Mouse (Mus musculus) heart, embryonic 14.5 days (tissue): ENCODE results near the gene Zbtb4. TPM values are rescaled to one million over a fixed set of nuclear protein-coding genes. Genes with fewer than 3 reads are reported as not detected.

ENCODE experiments used
- ATAC-seq: fragments of 200-750 bp; cut with Nextera tagmentation; 2 replicates; pipeline ENCODE4 v1.8.0; 2017; ENCODE audit warnings: low read depth, moderate TSS enrichment; ENCODE audit not compliant: insufficient number of reproducible peaks, insufficient read depth, low FRiP score
- H3K27ac ChIP-seq, 2 experiments: fragments of 200-500 bp in 1 of 2; fragments of 300-500 bp in 1 of 2; sonication (generic) in 1 of 2; replicated peaks in 1 of 2; 2 replicates each; pipeline ENCODE4 v1.5.1; 2012 to 2014; ENCODE audit warnings: low read depth in 2 of 2, low read length in 2 of 2, control low read depth in 1 of 2, mild to moderate bottlenecking in 1 of 2, mixed read lengths in 1 of 2; ENCODE audit not compliant: control insufficient read depth in 1 of 2, insufficient read depth in 1 of 2
- H3K27me3 ChIP-seq: fragments of 300-500 bp; sonication (generic); 2 replicates; pipeline ENCODE4 v1.6.1; 2014; ENCODE audit warnings: mild to moderate bottlenecking, low read length, control low read depth; ENCODE audit not compliant: control insufficient read depth, insufficient read depth
- H3K36me3 ChIP-seq: fragments of 300-500 bp; sonication (generic); 2 replicates; pipeline ENCODE4 v1.6.1; 2014; ENCODE audit warnings: mild to moderate bottlenecking, control low read depth, low read length, mixed read lengths; ENCODE audit not compliant: control insufficient read depth, insufficient read depth
- H3K4me1 ChIP-seq, 2 experiments: fragments of 200-500 bp in 1 of 2; fragments of 300-500 bp in 1 of 2; sonication (generic) in 1 of 2; 2 replicates each; pipeline ENCODE4 v1.6.1; 2012 to 2014; ENCODE audit warnings: low read length in 2 of 2, control low read depth in 1 of 2, mixed read lengths in 1 of 2; ENCODE audit not compliant: control insufficient read depth in 2 of 2, insufficient read depth in 2 of 2
- H3K4me2 ChIP-seq: fragments of 300-500 bp; sonication (generic); 2 replicates; pipeline ENCODE4 v1.6.1; 2014; ENCODE audit warnings: mild to moderate bottlenecking, low read length
- H3K4me3 ChIP-seq, 2 experiments: fragments of 200-500 bp in 1 of 2; fragments of 300-500 bp in 1 of 2; sonication (generic) in 1 of 2; 2 replicates each; pipeline ENCODE4 v1.5.1; 2012 to 2014; ENCODE audit warnings: low read length in 2 of 2, mild to moderate bottlenecking in 2 of 2, control low read depth in 1 of 2, low read depth in 1 of 2, moderate library complexity in 1 of 2; ENCODE audit not compliant: control insufficient read depth in 1 of 2, insufficient read depth in 1 of 2
- H3K9ac ChIP-seq: fragments of 300-500 bp; sonication (generic); 2 replicates; pipeline ENCODE4 v1.6.1; 2014; ENCODE audit warnings: mild to moderate bottlenecking, low read length
- H3K9me3 ChIP-seq: fragments of 300-500 bp; sonication (generic); 2 replicates; pipeline ENCODE4 v1.6.1; 2016; ENCODE audit warnings: low read length, control low read depth; ENCODE audit not compliant: control insufficient read depth
- WGBS: fragments of 180-500 bp; shearing (Covaris S2); extraction: QIAGEN DNeasy Blood & Tissue Kit; methylation state at CpG from one replicate; pipeline ENCODE4 v1.1.7; 2014; 5-methylcytosine and 5-hydroxymethylcytosine counted together
- polyA plus RNA-seq: library from polyadenylated mRNA; unstranded; fragments of >200 nt; fragmentation: Nextera tagmentation; extraction: Ambion mirVana; gene quantifications from 2 replicates; pipeline ENCODE4 v1.2.1, GENCODE M21; 2014

The Zbtb4 gene
- polyA plus RNA-seq = 3.7 TPM in 2 replicates

GRCm38 (mm10) chr11:69765221-69766125 is at the start of gene Zbtb4:
Gene Zbtb4, plus strand, starts transcription at chr11:69765912.
- H3K4me1 ChIP-seq = peaks cover 17 to 26% of the 10 kb centered on the region in 2 experiments
- H3K27ac ChIP-seq = peak within 1 kb of the TSS; percentile 75 to 97
- no peaks in the 10 kb centered on the region for H3K27me3 ChIP-seq
- H3K9ac ChIP-seq = peak within 1 kb of the TSS; percentile 99
- 21% methylated on average over 37 of the region's 55 CpGs for WGBS
- peak within 1 kb of the TSS; percentile 64 to 96 for H3K4me3 ChIP-seq
- peak; percentile 41 for ATAC-seq
- peak within 1 kb of the TSS; percentile 80 for H3K4me2 ChIP-seq
- H3K36me3 ChIP-seq = no peaks in the 10 kb centered on the region
- H3K9me3 ChIP-seq = no peaks in the 10 kb centered on the region

GRCm38 (mm10) chr11:69715929-69716328 is 49.8 kb upstream of the Zbtb4 start:
- Histone ChIP-seq H3K4me3 (no peak overlapping the region), H3K36me3 (no peaks in the 10 kb centered on the region), H3K27me3 (no peaks in the 10 kb centered on the region), H3K4me2 (peak overlapping the region; percentile 2; the same call in 1 of the 2 replicates), H3K9ac (no peak overlapping the region), H3K4me1 (peaks cover 2 to 12% of the 10 kb centered on the region in 2 experiments; a peak in 3 of 4 replicates), H3K9me3 (no peaks in the 10 kb centered on the region), H3K27ac (peak overlapping the region in 1 of 2 experiments; percentile 11; a peak in 1 of 4 replicates)
- 17% methylated on average over 5 of the region's 5 CpGs for whole genome bisulfite sequencing
- ATAC-seq = no peak

DNA sequence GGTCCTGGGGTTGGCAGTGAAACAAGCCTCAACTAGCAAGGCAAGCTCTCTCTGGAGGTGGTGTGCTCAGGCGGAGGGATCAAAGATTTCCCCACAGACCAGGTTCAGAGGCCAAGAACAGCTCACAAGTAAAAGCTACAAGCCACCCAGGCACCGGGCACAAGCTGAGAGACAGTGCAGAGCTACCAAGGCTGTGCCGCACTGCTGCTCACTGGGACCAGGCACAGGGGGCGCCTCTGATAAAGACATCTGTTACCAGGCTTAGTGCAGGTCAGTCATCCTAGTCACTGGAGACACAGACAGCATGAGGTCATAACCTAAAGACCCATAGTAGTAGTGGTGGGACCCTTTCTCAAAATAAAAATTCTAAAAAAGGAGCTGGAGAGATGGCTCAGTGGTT is 48.8 kb upstream of the Zbtb4 start:
- no peaks in the 10 kb centered on the region for H3K36me3 ChIP-seq
- no peak overlapping the region for H3K27ac ChIP-seq
- H3K4me2 ChIP-seq = no peak overlapping the region
- WGBS = 70% methylated on average over 4 of the region's 4 CpGs
- no peak for ATAC-seq
- no peaks in the 10 kb centered on the region for H3K9me3 ChIP-seq
- no peak overlapping the region for H3K9ac ChIP-seq
- H3K4me3 ChIP-seq = no peak overlapping the region
- peaks cover 2 to 12% of the 10 kb centered on the region in 2 experiments; a peak in 3 of 4 replicates for H3K4me1 ChIP-seq
- H3K27me3 ChIP-seq = no peaks in the 10 kb centered on the region

- H3K9me3 ChIP-seq = no peaks in the 10 kb centered on the region
- peaks cover 2 to 12% of the 10 kb centered on the region in 2 experiments; a peak in 3 of 4 replicates for H3K4me1 ChIP-seq
- ATAC-seq = no peak
- H3K4me3 ChIP-seq = no peak overlapping the region
- peak overlapping the region; percentile 42 for H3K4me2 ChIP-seq
- WGBS = 30% methylated on average over 15 of the region's 15 CpGs
- H3K27me3 ChIP-seq = no peaks in the 10 kb centered on the region
- 0 out of 2 replicates have a peak overlapping the region, but pooled peaks have one; percentile 41 for H3K9ac ChIP-seq
- no peaks in the 10 kb centered on the region for H3K36me3 ChIP-seq
- H3K27ac ChIP-seq = no peak overlapping the region
Observed at GRCm38 (mm10) chr11:69718661-69719060, 47.1 kb upstream of the Zbtb4 start.

GRCm38 (mm10) chr11:69719423-69719822 is 46.3 kb upstream of the Zbtb4 start:
- no peak overlapping the region for H3K27ac ChIP-seq
- H3K36me3 ChIP-seq = no peaks in the 10 kb centered on the region
- H3K9me3 ChIP-seq = no peaks in the 10 kb centered on the region
- peaks cover 2 to 12% of the 10 kb centered on the region in 2 experiments; a peak in 3 of 4 replicates for H3K4me1 ChIP-seq
- H3K9ac ChIP-seq = no peak overlapping the region
- no peak overlapping the region for H3K4me3 ChIP-seq
- H3K27me3 ChIP-seq = no peaks in the 10 kb centered on the region
- no peak for ATAC-seq
- WGBS = 69% methylated on average over 6 of the region's 6 CpGs
- H3K4me2 ChIP-seq = no peak overlapping the region

GRCm38 (mm10) chr11:69720852-69721251 is 44.9 kb upstream of the Zbtb4 start:
- Histone ChIP-seq H3K27me3 (no peaks in the 10 kb centered on the region), H3K9me3 (no peaks in the 10 kb centered on the region), H3K9ac (no peak overlapping the region), H3K4me3 (no peak overlapping the region), H3K36me3 (no peaks in the 10 kb centered on the region), H3K4me1 (peaks cover 0 to 7% of the 10 kb centered on the region in 2 experiments; a peak in 2 of 4 replicates), H3K27ac (no peak overlapping the region), H3K4me2 (no peak overlapping the region)
- WGBS = 77% methylated on average over 6 of the region's 6 CpGs
- ATAC-seq = no peak

DNA sequence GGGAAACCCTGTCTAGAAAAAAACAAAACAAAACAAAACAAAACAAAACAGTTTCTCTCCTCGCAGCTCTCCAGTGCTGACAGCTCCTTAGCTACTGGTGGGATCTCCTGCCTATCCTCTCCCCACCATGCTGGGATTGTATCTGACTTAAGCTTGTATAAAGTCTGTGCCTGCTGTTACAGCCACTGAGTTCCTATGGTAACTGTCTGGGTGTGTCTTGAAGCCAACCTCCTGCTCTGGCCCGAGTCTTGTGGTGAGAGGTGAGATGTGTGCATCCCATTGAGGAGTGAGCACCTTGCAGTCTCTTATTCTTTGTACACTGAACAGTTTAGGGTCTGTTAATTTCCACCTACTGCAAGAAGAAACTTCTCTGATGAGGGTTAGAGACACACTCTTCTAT is 42.6 kb upstream of the Zbtb4 start:
- WGBS = 33% methylated on average over 2 of the region's 2 CpGs

More for the DNA sequence above, 42.6 kb upstream of the Zbtb4 start:
- H3K4me1 ChIP-seq = 0 out of 4 replicates have a peak, but pooled peaks cover 0 to 2% of the 10 kb centered on the region in 2 experiments
- no peak overlapping the region for H3K4me3 ChIP-seq
- H3K36me3 ChIP-seq = no peaks in the 10 kb centered on the region
- no peak overlapping the region for H3K27ac ChIP-seq
- H3K4me2 ChIP-seq = no peak overlapping the region
- H3K9me3 ChIP-seq = no peaks in the 10 kb centered on the region
- ATAC-seq = no peak
- no peak overlapping the region for H3K9ac ChIP-seq
- H3K27me3 ChIP-seq = no peaks in the 10 kb centered on the region
